Mouse (Mus musculus) stomach, embryonic 15.5 days (tissue): ENCODE data around the gene C8b. TPM values are rescaled to one million over a fixed set of nuclear protein-coding genes. Genes with fewer than 3 reads are reported as not detected.

Experiments
- ATAC-seq: fragments of 200-750 bp; cut with Nextera tagmentation; 2 replicates; pipeline ENCODE4 v1.8.0; 2017; ENCODE audit warnings: low read depth, moderate number of reproducible peaks, moderate TSS enrichment; ENCODE audit not compliant: insufficient read depth, low FRiP score
- H3K27ac ChIP-seq: fragments of 300-500 bp; sonication (generic); 2 replicates; pipeline ENCODE4 v1.5.1; 2015; ENCODE audit warnings: mild to moderate bottlenecking, inconsistent platforms
- H3K27me3 ChIP-seq: fragments of 300-500 bp; sonication (generic); replicated peaks from 2 replicates; pipeline ENCODE4 v1.6.1; 2015; ENCODE audit warnings: inconsistent platforms
- H3K36me3 ChIP-seq: fragments of 300-500 bp; sonication (generic); 2 replicates; pipeline ENCODE4 v1.6.1; 2015; ENCODE audit warnings: inconsistent platforms
- H3K4me1 ChIP-seq: fragments of 300-500 bp; sonication (generic); 2 replicates; pipeline ENCODE4 v1.6.1; 2015; ENCODE audit warnings: inconsistent platforms
- H3K4me2 ChIP-seq: fragments of 300-500 bp; sonication (generic); 2 replicates; pipeline ENCODE4 v1.6.1; 2015; ENCODE audit warnings: mild to moderate bottlenecking, inconsistent platforms
- H3K4me3 ChIP-seq: fragments of 300-500 bp; sonication (generic); replicated peaks from 2 replicates; pipeline ENCODE4 v1.5.1; 2015; ENCODE audit warnings: inconsistent platforms
- H3K9ac ChIP-seq: fragments of 300-500 bp; sonication (generic); 2 replicates; pipeline ENCODE4 v1.6.1; 2015; ENCODE audit warnings: inconsistent platforms
- H3K9me3 ChIP-seq: fragments of 300-500 bp; sonication (generic); 2 replicates; pipeline ENCODE4 v1.6.1; 2016; ENCODE audit warnings: inconsistent platforms
- WGBS: fragments of 180-500 bp; shearing (Covaris S2); methylation state at CpG from one replicate; pipeline ENCODE4 v1.1.7; 2015; 5-methylcytosine and 5-hydroxymethylcytosine counted together
- polyA plus RNA-seq: library from polyadenylated mRNA; unstranded; fragments of >200 nt; fragmentation: Nextera tagmentation; extraction: Ambion mirVana; gene quantifications from 2 replicates; pipeline ENCODE4 v1.2.1, GENCODE M21; 2015

C8b gene
- polyA plus RNA-seq, 1 experiment from 2014 or later = 2.4 TPM

- Histone ChIP-seq H3K4me1 (no peaks in the 10 kb centered on the region), H3K27me3 (no peaks in the 10 kb centered on the region), H3K27ac (no peak overlapping the region), H3K9me3 (no peaks in the 10 kb centered on the region), H3K4me2 (no peak overlapping the region), H3K36me3 (no peaks in the 10 kb centered on the region), H3K4me3 (no peak overlapping the region), H3K9ac (no peak overlapping the region)
- no peak for ATAC-seq
- WGBS = 80% methylated on average over 4 of the region's 4 CpGs
Observed at GRCm38 (mm10) chr4:104816519-104817232, 50.6 kb downstream of the C8b start.

GRCm38 (mm10) chr4:104817509-104817908 is 51.4 kb downstream of the C8b start:
- no peaks in the 10 kb centered on the region for H3K27me3 ChIP-seq
- no peak overlapping the region for H3K27ac ChIP-seq
- no peaks in the 10 kb centered on the region for H3K36me3 ChIP-seq
- no peak overlapping the region for H3K9ac ChIP-seq
- H3K4me3 ChIP-seq = no peak overlapping the region
- no peaks in the 10 kb centered on the region for H3K4me1 ChIP-seq
- H3K4me2 ChIP-seq = no peak overlapping the region
- 39% methylated on average over 2 of the region's 2 CpGs for WGBS
- H3K9me3 ChIP-seq = no peaks in the 10 kb centered on the region
- ATAC-seq = no peak

GRCm38 (mm10) chr4:104818986-104819385 is 52.9 kb downstream of the C8b start:
- WGBS = 71% methylated on average over 4 of the region's 4 CpGs

GRCm38 (mm10) chr4:104819891-104820290 is 53.8 kb downstream of the C8b start:
- H3K27me3 ChIP-seq = no peaks in the 10 kb centered on the region
- no peaks in the 10 kb centered on the region for H3K36me3 ChIP-seq
- ATAC-seq = no peak
- no peaks in the 10 kb centered on the region for H3K9me3 ChIP-seq
- no peaks in the 10 kb centered on the region for H3K4me1 ChIP-seq
- no peak overlapping the region for H3K4me2 ChIP-seq
- no peak overlapping the region for H3K4me3 ChIP-seq
- WGBS = 62% methylated on average over 4 of the region's 4 CpGs
- no peak overlapping the region for H3K9ac ChIP-seq
- H3K27ac ChIP-seq = no peak overlapping the region

More at GRCm38 (mm10) chr4:104818986-104819385, 52.9 kb downstream of the C8b start:
- Histone ChIP-seq H3K4me2 (no peak overlapping the region), H3K9me3 (no peaks in the 10 kb centered on the region), H3K27me3 (no peaks in the 10 kb centered on the region), H3K4me3 (no peak overlapping the region), H3K36me3 (no peaks in the 10 kb centered on the region), H3K9ac (no peak overlapping the region), H3K27ac (no peak overlapping the region), H3K4me1 (no peaks in the 10 kb centered on the region)
- ATAC-seq = no peak

- Histone ChIP-seq H3K4me3 (no peak overlapping the region), H3K4me2 (no peak overlapping the region), H3K27me3 (no peaks in the 10 kb centered on the region), H3K9ac (no peak overlapping the region), H3K9me3 (no peaks in the 10 kb centered on the region), H3K36me3 (no peaks in the 10 kb centered on the region), H3K27ac (no peak overlapping the region), H3K4me1 (no peaks in the 10 kb centered on the region)
- peak; percentile 47; the same call in 1 of the 2 replicates for ATAC-seq
- WGBS = 46% methylated on average over 4 of the region's 4 CpGs
Observed at GRCm38 (mm10) chr4:104823597-104824101, 57.5 kb downstream of the C8b start.

GRCm38 (mm10) chr4:104824381-104825077 is 58.4 kb downstream of the C8b start:
- ATAC-seq = no peak
- Histone ChIP-seq H3K9me3 (no peaks in the 10 kb centered on the region), H3K27me3 (no peaks in the 10 kb centered on the region), H3K4me2 (no peak overlapping the region), H3K27ac (no peak overlapping the region), H3K4me3 (no peak overlapping the region), H3K9ac (no peak overlapping the region), H3K4me1 (no peaks in the 10 kb centered on the region), H3K36me3 (no peaks in the 10 kb centered on the region)
- 64% methylated on average over 7 of the region's 7 CpGs for WGBS

- no peak overlapping the region for H3K4me2 ChIP-seq
- no peaks in the 10 kb centered on the region for H3K36me3 ChIP-seq
- no peak overlapping the region for H3K9ac ChIP-seq
- no peak overlapping the region for H3K27ac ChIP-seq
- H3K4me1 ChIP-seq = no peaks in the 10 kb centered on the region
- no peaks in the 10 kb centered on the region for H3K9me3 ChIP-seq
- ATAC-seq = no peak
- H3K27me3 ChIP-seq = no peaks in the 10 kb centered on the region
- 54% methylated on average over 5 of the region's 5 CpGs for WGBS
- H3K4me3 ChIP-seq = no peak overlapping the region
Observed at GRCm38 (mm10) chr4:104828939-104829338, 62.8 kb downstream of the C8b start.

GRCm38 (mm10) chr4:104835096-104835495 is 69.0 kb downstream of the C8b start:
- Histone ChIP-seq H3K4me1 (no peaks in the 10 kb centered on the region), H3K9ac (no peak overlapping the region), H3K36me3 (no peaks in the 10 kb centered on the region), H3K4me3 (no peak overlapping the region), H3K27me3 (no peaks in the 10 kb centered on the region), H3K9me3 (no peaks in the 10 kb centered on the region), H3K27ac (no peak overlapping the region), H3K4me2 (no peak overlapping the region)
- ATAC-seq = no peak
- WGBS = 58% methylated on average over 5 of the region's 5 CpGs

- Histone ChIP-seq H3K4me2 (no peak overlapping the region), H3K27ac (no peak overlapping the region), H3K36me3 (no peaks in the 10 kb centered on the region), H3K4me1 (no peaks in the 10 kb centered on the region), H3K27me3 (no peaks in the 10 kb centered on the region), H3K4me3 (no peak overlapping the region), H3K9ac (no peak overlapping the region), H3K9me3 (no peaks in the 10 kb centered on the region)
- WGBS = 75% methylated on average over 2 of the region's 2 CpGs
- ATAC-seq = no peak
Observed at GRCm38 (mm10) chr4:104838342-104838741, 72.2 kb downstream of the C8b start.

GRCm38 (mm10) chr4:104842204-104842603 is 76.1 kb downstream of the C8b start:
- no peaks in the 10 kb centered on the region for H3K4me1 ChIP-seq
- H3K4me2 ChIP-seq = no peak overlapping the region
- no peak for ATAC-seq
- H3K9me3 ChIP-seq = no peaks in the 10 kb centered on the region
- no peak overlapping the region for H3K9ac ChIP-seq
- 79% methylated on average over 5 of the region's 5 CpGs for WGBS
- H3K27me3 ChIP-seq = no peaks in the 10 kb centered on the region
- H3K4me3 ChIP-seq = no peak overlapping the region
- no peak overlapping the region for H3K27ac ChIP-seq
- no peaks in the 10 kb centered on the region for H3K36me3 ChIP-seq

- WGBS = 54% methylated on average over 4 of the region's 4 CpGs
- H3K9me3 ChIP-seq = no peaks in the 10 kb centered on the region
- ATAC-seq = no peak
- no peak overlapping the region for H3K9ac ChIP-seq
- H3K27me3 ChIP-seq = no peaks in the 10 kb centered on the region
- no peak overlapping the region for H3K27ac ChIP-seq
- H3K4me2 ChIP-seq = no peak overlapping the region
- no peaks in the 10 kb centered on the region for H3K36me3 ChIP-seq
- no peak overlapping the region for H3K4me3 ChIP-seq
- H3K4me1 ChIP-seq = no peaks in the 10 kb centered on the region
Observed at GRCm38 (mm10) chr4:104843546-104843945, 77.4 kb downstream of the C8b start.
